Mouse (Mus musculus): ENCODE results near the gene Olfr1361.

- TF ChIP-seq POLR2A (IDR thresholded peaks at IDR 0.05; ENCODE audit: extremely low read depth, insufficient read depth, low read length) (no peak), CTCF (IDR thresholded peaks at IDR 0.05; ENCODE audit: extremely low read depth, insufficient read depth, low read length) (no peak)
Observed at GRCm38 (mm10) chr13:21711698-21712097, 48.5 kb upstream of the Olfr1361 start.

Measured in cortical plate, adult 2 months (tissue).